Comparison of ENCODE assay signal across 8 mouse cellular contexts in genomic region chr8:114133050-114133509, GRCm38 (mm10). TPM values are rescaled to one million over a fixed set of nuclear protein-coding genes. Genes with fewer than 3 reads are reported as not detected.
DNase-seq lines count a peak whose midpoint lies in the region; ATAC-seq lines count a peak whose summit lies in the region.

No protein-coding gene starts in this region.

- DNase-seq in heart, embryonic 10.5 days (ENCODE audit: low spot score) = no peak
- DNase-seq in heart, postnatal 14 days = no peak
- DNase-seq in neural tube, embryonic 11.5 days (ENCODE audit: low spot score) = no peak
- no peak for DNase-seq in neural tube, embryonic 10.5 days (ENCODE audit: extremely low spot score, low spot score)
- DNase-seq in adipocyte (ENCODE audit: low spot score) = no peak
- DNase-seq in adrenal gland, adult 2 months = no peak

- H3K4me3 ChIP-seq in heart, embryonic 10.5 days = peak overlapping the region; percentile 69
- H3K4me3 ChIP-seq in neural tube, embryonic 11.5 days (ENCODE audit: low read depth, low read length) = peak overlapping the region; percentile 37; the same call in 1 of the 2 replicates
- H3K4me3 ChIP-seq in limb, embryonic 13.5 days = peak overlapping the region; percentile 63
- H3K4me3 ChIP-seq in stomach, embryonic 14.5 days (ENCODE audit: low read depth, low read length) = peak overlapping the region; percentile 55

- WGBS in heart, embryonic 10.5 days = 30% methylated on average over 14 of the region's 14 CpGs
- 31% methylated on average over 14 of the region's 14 CpGs for WGBS in neural tube, embryonic 11.5 days
- WGBS in limb, embryonic 13.5 days = 37% methylated on average over 14 of the region's 14 CpGs
- WGBS in stomach, embryonic 14.5 days = 26% methylated on average over 14 of the region's 14 CpGs

- H3K36me3 ChIP-seq in heart, embryonic 10.5 days = no peaks in the 10 kb centered on the region
- H3K36me3 ChIP-seq in neural tube, embryonic 11.5 days (ENCODE audit: control insufficient read depth, insufficient read depth, low read length) = no peaks in the 10 kb centered on the region
- no peaks in the 10 kb centered on the region for H3K36me3 ChIP-seq in limb, embryonic 13.5 days
- no peaks in the 10 kb centered on the region for H3K36me3 ChIP-seq in stomach, embryonic 14.5 days (ENCODE audit: control insufficient read depth, insufficient read depth, low read length)

- peak overlapping the region; percentile 74 for H3K4me2 ChIP-seq in neural tube, embryonic 11.5 days (ENCODE audit: low read depth)
- H3K4me2 ChIP-seq in limb, embryonic 13.5 days (replicated peaks) = peak overlapping the region; percentile 82
- peak overlapping the region; percentile 71 for H3K4me2 ChIP-seq in stomach, embryonic 14.5 days (replicated peaks; ENCODE audit: low read depth, low read length)

- H3K4me1 ChIP-seq in heart, embryonic 10.5 days = peaks cover 8% of the 10 kb centered on the region; the same call in 1 of the 2 replicates
- 0 out of 2 replicates have a peak, but pooled peaks cover 6% of the 10 kb centered on the region for H3K4me1 ChIP-seq in neural tube, embryonic 11.5 days (ENCODE audit: control insufficient read depth, insufficient read depth, low read length)
- peaks cover 10% of the 10 kb centered on the region; the same call in 1 of the 2 replicates for H3K4me1 ChIP-seq in limb, embryonic 13.5 days
- peaks cover 7% of the 10 kb centered on the region; the same call in 1 of the 2 replicates for H3K4me1 ChIP-seq in stomach, embryonic 14.5 days (ENCODE audit: control insufficient read depth, insufficient read depth, low read length)

- no peak overlapping the region for H3K9ac ChIP-seq in neural tube, embryonic 11.5 days (ENCODE audit: low read length)
- H3K9ac ChIP-seq in limb, embryonic 13.5 days = 0 out of 2 replicates have a peak overlapping the region, but pooled peaks have one; percentile 75
- H3K9ac ChIP-seq in stomach, embryonic 14.5 days (replicated peaks; ENCODE audit: low read depth, low read length) = no peak overlapping the region

- H3K9me3 ChIP-seq in heart, embryonic 10.5 days = no peaks in the 10 kb centered on the region
- no peaks in the 10 kb centered on the region for H3K9me3 ChIP-seq in neural tube, embryonic 11.5 days (ENCODE audit: control insufficient read depth, low read length)
- H3K9me3 ChIP-seq in limb, embryonic 13.5 days = no peaks in the 10 kb centered on the region
- H3K9me3 ChIP-seq in stomach, embryonic 14.5 days (ENCODE audit: control insufficient read depth, low read depth, low read length) = no peaks in the 10 kb centered on the region

- intact Hi-C loops in heart, postnatal 14 days (cut with DNase I) = no loop called here

- no peaks in the 10 kb centered on the region for H3K27me3 ChIP-seq in heart, embryonic 10.5 days (ENCODE audit: insufficient read depth, poor library complexity, severe bottlenecking)
- H3K27me3 ChIP-seq in neural tube, embryonic 11.5 days (ENCODE audit: control insufficient read depth, insufficient read depth, low read length) = no peaks in the 10 kb centered on the region
- no peaks in the 10 kb centered on the region for H3K27me3 ChIP-seq in limb, embryonic 13.5 days
- no peaks in the 10 kb centered on the region for H3K27me3 ChIP-seq in stomach, embryonic 14.5 days (ENCODE audit: control insufficient read depth, insufficient read depth, low read length)

- H3K27ac ChIP-seq in heart, embryonic 10.5 days = no peak overlapping the region
- H3K27ac ChIP-seq in neural tube, embryonic 11.5 days (ENCODE audit: low read depth, low read length) = no peak overlapping the region
- H3K27ac ChIP-seq in limb, embryonic 13.5 days = no peak overlapping the region
- H3K27ac ChIP-seq in stomach, embryonic 14.5 days (ENCODE audit: low read length) = no peak overlapping the region

- peak; percentile 4; the same call in 1 of the 2 replicates for ATAC-seq in neural tube, embryonic 11.5 days (ENCODE audit: insufficient read depth, low FRiP score, low TSS enrichment)
- ATAC-seq in limb, embryonic 13.5 days (ENCODE audit: low FRiP score, low read depth) = no peak
- peak; percentile 0; the same call in 1 of the 2 replicates for ATAC-seq in stomach, embryonic 14.5 days (ENCODE audit: insufficient number of reproducible peaks, insufficient read depth, low FRiP score, low read depth)

RNA-seq across cellular contexts. Expression of gene Nudt7, which starts 0.3 kb away (rescaled TPM):
- polyA plus RNA-seq in heart, embryonic 10.5 days (2016; fragmentation: Nextera tagmentation; extraction: Ambion mirVana) = 20.5 and 23.8 TPM in 2 replicates
- 10 to 100 TPM; 70.3 to 76.6 TPM for total RNA-seq in heart, postnatal 14 days (2021)
- 11.0 and 11.9 TPM in 2 replicates for polyA plus RNA-seq in neural tube, embryonic 11.5 days (2014; fragmentation: Nextera tagmentation; extraction: Ambion mirVana)
- polyA plus RNA-seq in limb, embryonic 13.5 days (2015; fragmentation: Nextera tagmentation; extraction: Ambion mirVana) = 13.3 and 16.9 TPM in 2 replicates
- polyA plus RNA-seq in stomach, embryonic 14.5 days (2014; fragmentation: Nextera tagmentation; extraction: Ambion mirVana) = 13.7 and 15.8 TPM in 2 replicates
- 10 to 100 TPM; 58.7 to 77.9 TPM for total RNA-seq in adrenal gland, adult 2 months (2021)
- 12.8 and 13.8 TPM in 2 replicates for polyA plus RNA-seq in adrenal gland, adult 2 months (2012; rRNA removed)
